Mouse (Mus musculus) midbrain, postnatal 0 days (tissue): ENCODE data around the gene Itga9. TPM values are rescaled to one million over a fixed set of nuclear protein-coding genes. Genes with fewer than 3 reads are reported as not detected.
A peak's percentile ranks its signal among the peaks of the same experiment; 100 is the strongest.

Experiments used
- ATAC-seq: fragments of 200-750 bp; cut with Nextera tagmentation; 2 replicates; pipeline ENCODE4 v1.8.0; 2017; ENCODE audit warnings: moderate number of reproducible peaks, mild to moderate bottlenecking, moderate TSS enrichment, moderate library complexity; ENCODE audit not compliant: low FRiP score
- DNase-seq: peaks from one replicate; pipeline ENCODE4 v3.0.0-alpha.2; 2015; ENCODE audit warnings: low spot score
- H3K27ac ChIP-seq: fragments of 300-500 bp; sonication (generic); 2 replicates; pipeline ENCODE4 v1.5.1; 2014; ENCODE audit warnings: low read depth, mild to moderate bottlenecking, low read length, mixed read lengths
- H3K27me3 ChIP-seq: fragments of 300-500 bp; sonication (generic); 2 replicates; pipeline ENCODE4 v1.6.1; 2014; ENCODE audit warnings: low read length, control low read depth, mixed read lengths; ENCODE audit not compliant: insufficient read depth
- H3K36me3 ChIP-seq: fragments of 300-500 bp; sonication (generic); 2 replicates; pipeline ENCODE4 v1.6.1; 2014; ENCODE audit warnings: low read length, control low read depth, mixed read lengths; ENCODE audit not compliant: insufficient read depth
- H3K4me1 ChIP-seq: fragments of 300-500 bp; sonication (generic); 2 replicates; pipeline ENCODE4 v1.6.1; 2014; ENCODE audit warnings: mild to moderate bottlenecking, control low read depth, antibody characterized with exemption, low read length, mixed read lengths; ENCODE audit not compliant: insufficient read depth
- H3K4me2 ChIP-seq: fragments of 300-500 bp; sonication (generic); 2 replicates; pipeline ENCODE4 v1.6.1; 2014; ENCODE audit warnings: low read depth, mild to moderate bottlenecking, low read length, mixed read lengths; ENCODE audit not compliant: poor library complexity, severe bottlenecking
- H3K4me3 ChIP-seq: fragments of 300-500 bp; sonication (generic); 2 replicates; pipeline ENCODE4 v1.5.1; 2014; ENCODE audit warnings: low read depth, mild to moderate bottlenecking, low read length, moderate library complexity
- H3K9ac ChIP-seq: fragments of 300-500 bp; sonication (generic); replicated peaks from 2 replicates; pipeline ENCODE4 v1.6.1; 2014; ENCODE audit warnings: mild to moderate bottlenecking, low read length, moderate library complexity, mixed read lengths; ENCODE audit not compliant: poor library complexity, severe bottlenecking
- H3K9me3 ChIP-seq: fragments of 300-500 bp; sonication (generic); 2 replicates; pipeline ENCODE4 v1.6.1; 2016; ENCODE audit warnings: low read length, control low read depth
- CTCF ChIP-seq: IDR thresholded peaks from 2 replicates; pipeline ENCODE4 v1.5.1; 2016; ENCODE audit warnings: antibody characterized with exemption, mild to moderate bottlenecking
- WGBS: fragments of 180-500 bp; shearing (Covaris S2); extraction: QIAGEN DNeasy Blood & Tissue Kit; methylation state at CpG from one replicate; pipeline ENCODE4 v1.1.7; 2014; 5-methylcytosine and 5-hydroxymethylcytosine counted together
- polyA plus RNA-seq: library from polyadenylated mRNA; unstranded; fragments of >200 nt; fragmentation: Nextera tagmentation; extraction: Ambion mirVana; gene quantifications from 2 replicates; pipeline ENCODE4 v1.2.1, GENCODE M21; 2015
- total RNA-seq: library from RNA; depleted of rRNA; stranded (reverse); fragments of >200 nt; gene quantifications from 2 replicates; pipeline ENCODE4 v1.2.3, GENCODE M21; 2014

Itga9 gene
- total and polyA plus RNA-seq, 2 experiments from 2014 or later, result 1.1 to 8.2 TPM

DNA sequence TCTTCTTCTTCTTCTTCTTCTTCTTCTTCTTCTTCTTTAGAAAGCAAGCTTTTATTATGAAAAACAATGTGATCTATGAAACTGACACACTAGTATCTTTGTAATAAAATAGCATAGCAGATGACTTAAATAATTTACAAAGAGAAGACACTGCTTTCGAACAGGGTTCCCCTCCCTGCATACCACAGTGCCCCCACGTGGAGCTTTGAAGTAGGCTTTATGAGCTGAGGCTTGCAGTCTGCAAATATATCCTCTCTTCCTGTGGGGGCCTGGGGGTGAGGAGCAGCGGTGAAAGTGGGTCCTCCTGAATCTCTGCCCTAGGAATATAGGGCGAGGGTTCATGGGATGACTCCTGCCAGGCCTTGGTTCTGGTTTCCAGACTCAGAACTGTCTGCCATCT lies 35.6 kb upstream of the Itga9 start:
- no peak overlapping the region for H3K27ac ChIP-seq
- H3K4me2 ChIP-seq, result no peak overlapping the region
- no peak overlapping the region for H3K4me3 ChIP-seq
- H3K4me1 ChIP-seq, result no peaks in the 10 kb centered on the region
- DNase-seq (no peak), ATAC-seq (no peak)
- no peak overlapping the region for H3K9ac ChIP-seq
- no peaks in the 10 kb centered on the region for H3K27me3 ChIP-seq
- WGBS, result 86% methylated on average over 4 of the region's 4 CpGs
- peak; percentile 47 for TF ChIP-seq CTCF
- H3K9me3 ChIP-seq, result no peaks in the 10 kb centered on the region
- peaks cover 66% of the 10 kb centered on the region for H3K36me3 ChIP-seq

DNA sequence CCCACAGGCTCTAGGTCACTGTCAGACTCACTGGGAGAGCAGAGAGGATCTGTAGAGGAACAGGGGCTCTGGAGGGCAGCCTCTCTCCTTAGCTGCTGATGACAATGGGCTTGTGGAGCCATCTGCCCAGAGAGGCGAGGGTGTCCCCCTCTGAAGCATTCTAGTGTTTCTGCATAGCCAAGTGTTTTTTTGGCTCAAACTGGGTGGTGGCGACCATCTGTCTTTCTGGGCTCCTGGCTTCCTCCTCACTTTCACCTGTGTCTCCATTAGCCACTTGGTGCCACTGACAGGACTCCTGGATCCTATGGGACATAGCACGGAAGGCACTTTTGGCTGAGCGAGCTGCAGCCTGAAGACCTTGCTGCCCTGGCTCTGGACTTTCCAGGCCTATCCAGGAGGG lies 34.8 kb upstream of the Itga9 start:
- Histone ChIP-seq H3K27me3 (no peaks in the 10 kb centered on the region), H3K36me3 (peaks cover 64% of the 10 kb centered on the region)
- WGBS, result 82% methylated on average over 4 of the region's 4 CpGs

DNA sequence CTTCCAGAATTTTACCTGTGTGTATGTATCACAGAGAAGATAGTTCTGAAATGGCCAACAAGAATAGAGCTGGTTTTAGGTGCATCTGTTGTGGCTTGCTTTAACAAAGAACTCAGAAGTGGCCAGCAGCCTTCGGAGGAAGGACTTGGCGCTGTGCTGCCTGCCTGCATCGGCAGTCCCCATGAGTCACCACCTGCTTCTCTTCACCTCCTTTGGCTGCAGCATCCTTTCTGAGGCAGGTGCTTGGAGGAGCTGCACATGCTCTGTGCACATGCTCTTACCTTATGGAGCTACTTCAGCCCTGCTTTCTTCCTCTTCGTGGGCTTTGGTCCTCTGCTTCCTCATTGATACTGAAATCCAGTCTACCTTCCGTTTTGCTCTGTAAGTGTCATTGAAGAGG lies 31.6 kb upstream of the Itga9 start:
- TF ChIP-seq CTCF, result no peak

More for the DNA sequence above, 34.8 kb upstream of the Itga9 start:
- Histone ChIP-seq H3K9me3 (no peaks in the 10 kb centered on the region), H3K9ac (no peak overlapping the region), H3K27ac (no peak overlapping the region), H3K4me2 (no peak overlapping the region), H3K4me3 (no peak overlapping the region), H3K4me1 (no peaks in the 10 kb centered on the region)
- no peak for TF ChIP-seq CTCF
- DNase-seq (no peak), ATAC-seq (no peak)

DNA sequence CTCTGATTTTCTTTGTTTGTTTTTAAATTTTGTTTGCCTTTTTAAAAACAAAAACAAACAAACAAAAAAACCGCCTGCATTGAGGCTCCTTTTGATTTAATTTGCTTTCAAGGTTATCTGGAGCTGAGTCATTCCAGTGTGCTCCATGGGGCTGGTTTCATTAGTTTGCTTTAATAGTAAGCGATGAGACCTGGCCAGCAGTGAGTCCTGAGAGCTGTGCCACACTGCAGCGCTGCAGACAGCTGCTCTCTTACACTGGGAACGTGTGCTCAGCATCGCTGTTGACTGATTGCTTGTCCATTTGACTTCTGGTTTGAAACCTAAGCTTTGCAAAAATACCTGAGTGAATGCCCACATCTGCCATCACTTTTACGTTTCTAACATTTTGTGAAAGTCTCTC lies 26.1 kb upstream of the Itga9 start:
- H3K9ac ChIP-seq, result no peak overlapping the region
- H3K27ac ChIP-seq, result no peak overlapping the region
- no peak for TF ChIP-seq CTCF
- ATAC-seq (no peak), DNase-seq (no peak)
- peaks cover 28% of the 10 kb centered on the region for H3K36me3 ChIP-seq
- H3K4me3 ChIP-seq, result no peak overlapping the region
- H3K4me1 ChIP-seq, result no peaks in the 10 kb centered on the region
- H3K27me3 ChIP-seq, result no peaks in the 10 kb centered on the region
- H3K9me3 ChIP-seq, result no peaks in the 10 kb centered on the region
- WGBS, result 77% methylated on average over 6 of the region's 6 CpGs
- no peak overlapping the region for H3K4me2 ChIP-seq

More for the DNA sequence above, 31.6 kb upstream of the Itga9 start:
- H3K4me3 ChIP-seq, result no peak overlapping the region
- H3K4me1 ChIP-seq, result no peaks in the 10 kb centered on the region
- no peak overlapping the region for H3K9ac ChIP-seq
- H3K27me3 ChIP-seq, result no peaks in the 10 kb centered on the region
- H3K4me2 ChIP-seq, result no peak overlapping the region
- 97% methylated on average over 5 of the region's 5 CpGs for WGBS
- H3K36me3 ChIP-seq, result peaks cover 47% of the 10 kb centered on the region
- no peak for DNase-seq
- no peak for ATAC-seq
- H3K9me3 ChIP-seq, result no peaks in the 10 kb centered on the region
- H3K27ac ChIP-seq, result no peak overlapping the region

DNA sequence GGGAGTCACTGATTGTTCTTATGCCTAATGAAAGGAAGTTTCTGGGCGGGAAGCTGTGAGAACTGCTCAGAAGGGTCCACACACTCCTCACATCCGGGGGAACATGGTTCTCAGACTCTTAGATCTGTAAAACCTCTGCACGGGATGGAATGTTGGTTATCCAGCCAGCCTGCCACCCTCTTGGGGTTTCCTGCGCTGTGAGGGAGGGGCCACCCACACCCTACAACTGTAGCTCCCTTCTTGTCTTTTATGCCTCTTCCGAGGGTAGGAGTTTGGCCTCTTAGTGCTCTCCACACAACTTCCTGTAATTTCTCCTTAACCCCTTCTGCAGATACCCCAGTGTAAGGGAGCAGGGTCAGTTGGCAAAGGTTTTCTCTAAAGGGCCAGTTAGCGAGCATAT lies 23.7 kb upstream of the Itga9 start:
- H3K36me3 ChIP-seq, result peaks cover 16% of the 10 kb centered on the region
- no peak overlapping the region for H3K4me3 ChIP-seq
- no peak for TF ChIP-seq CTCF
- 81% methylated on average over 6 of the region's 6 CpGs for WGBS
- DNase-seq, result no peak
- no peak for ATAC-seq
- no peaks in the 10 kb centered on the region for H3K9me3 ChIP-seq
- no peak overlapping the region for H3K9ac ChIP-seq
- H3K27me3 ChIP-seq, result no peaks in the 10 kb centered on the region
- no peak overlapping the region for H3K27ac ChIP-seq
- H3K4me2 ChIP-seq, result no peak overlapping the region
- H3K4me1 ChIP-seq, result no peaks in the 10 kb centered on the region

DNA sequence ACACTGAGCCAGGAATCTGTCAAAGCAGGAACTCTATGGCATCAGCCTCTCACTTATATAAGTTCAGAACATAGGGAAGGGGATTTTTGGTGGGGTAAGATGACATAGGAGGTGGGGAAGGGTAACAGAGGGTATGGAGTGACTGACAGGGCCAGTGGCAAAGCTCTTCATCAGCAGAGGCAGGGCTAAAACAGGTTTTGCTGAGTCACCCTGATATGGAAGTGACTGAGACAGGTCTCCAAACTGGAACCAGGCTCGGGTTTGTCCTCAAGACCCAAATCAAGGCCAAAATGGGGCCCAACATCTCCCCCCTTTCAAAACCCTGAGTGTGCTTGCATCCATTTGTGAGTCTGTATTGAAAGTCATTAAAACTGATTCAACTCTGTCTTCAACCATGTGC lies 21.7 kb upstream of the Itga9 start:
- Histone ChIP-seq H3K9me3 (no peaks in the 10 kb centered on the region), H3K9ac (no peak overlapping the region), H3K4me2 (no peak overlapping the region), H3K27me3 (no peaks in the 10 kb centered on the region), H3K27ac (no peak overlapping the region), H3K4me3 (no peak overlapping the region), H3K4me1 (no peaks in the 10 kb centered on the region), H3K36me3 (peaks cover 13% of the 10 kb centered on the region)
- 79% methylated on average over 1 of the region's 1 CpGs for WGBS
- ATAC-seq (no peak), DNase-seq (no peak)
- no peak for TF ChIP-seq CTCF
